Mouse (Mus musculus) C2C12 (cell line): ENCODE results near the gene Atp13a2. TPM values are rescaled to one million over a fixed set of nuclear protein-coding genes. Genes with fewer than 3 reads are reported as not detected.
A peak's percentile ranks its signal among the peaks of the same experiment; 100 is the strongest.

ENCODE experiments used
- H3K27me3 ChIP-seq: one replicate; pipeline ENCODE4 v1.6.1; 2011; ENCODE audit not compliant: control insufficient read depth, insufficient read depth, insufficient read length
- H3K36me3 ChIP-seq: one replicate; pipeline ENCODE4 v1.6.1; 2011; ENCODE audit not compliant: control insufficient read depth, insufficient read depth
- H3K4me3 ChIP-seq: one replicate; pipeline ENCODE4 v1.5.1; 2011; ENCODE audit warnings: mild to moderate bottlenecking, control low read depth; ENCODE audit not compliant: poor library complexity, insufficient read depth, severe bottlenecking
- H3K79me2 ChIP-seq: one replicate; pipeline ENCODE4 v1.6.1; 2011; ENCODE audit not compliant: control insufficient read depth, insufficient read depth
- H3K79me3 ChIP-seq: one replicate; pipeline ENCODE4 v1.6.1; 2011; ENCODE audit warnings: low read depth, control low read depth
- H3ac ChIP-seq: one replicate; pipeline ENCODE3; 2011; ENCODE audit warnings: low read depth; ENCODE audit not compliant: control insufficient read depth, insufficient read length
- CEBPB ChIP-seq: IDR thresholded peaks from one replicate; pipeline ENCODE4 v1.6.1; 2011; ENCODE audit warnings: low read depth, mild to moderate bottlenecking, control low read depth, moderate library complexity
- CTCF ChIP-seq: IDR thresholded peaks from one replicate; pipeline ENCODE4 v1.5.1; 2011; ENCODE audit not compliant: control insufficient read depth, insufficient read depth, insufficient read length
- FOSL1 ChIP-seq: IDR thresholded peaks from one replicate; pipeline ENCODE4 v1.8.0; 2011; ENCODE audit warnings: mild to moderate bottlenecking, low read length; ENCODE audit not compliant: poor library complexity, insufficient read depth, severe bottlenecking
- MAX ChIP-seq: IDR thresholded peaks from one replicate; pipeline ENCODE4 v1.6.1; 2011; ENCODE audit warnings: mild to moderate bottlenecking, control low read depth
- MYOD1 ChIP-seq: IDR thresholded peaks from one replicate; pipeline ENCODE4 v1.6.1; 2011; ENCODE audit warnings: low read depth; ENCODE audit not compliant: control insufficient read depth, insufficient read length
- MYOG ChIP-seq: IDR thresholded peaks from one replicate; pipeline ENCODE4 v1.6.1; 2011; ENCODE audit not compliant: control insufficient read depth, insufficient read length; ENCODE audit errors: extremely low read depth
- USF1 ChIP-seq: IDR thresholded peaks from one replicate; pipeline ENCODE4 v1.6.1; 2011; ENCODE audit warnings: low read depth, mild to moderate bottlenecking, control low read depth, moderate library complexity
- polyA plus RNA-seq: library from polyadenylated mRNA; unstranded; fragments of >200 nt; fragmentation: generic; extraction: Trizol; gene quantifications from one replicate; pipeline ENCODE4 v1.2.1, GENCODE M21; 2012; ENCODE audit warnings: missing spikeins

Gene Atp13a2
- polyA plus RNA-seq, 1 experiment: 17.1 TPM

DNA sequence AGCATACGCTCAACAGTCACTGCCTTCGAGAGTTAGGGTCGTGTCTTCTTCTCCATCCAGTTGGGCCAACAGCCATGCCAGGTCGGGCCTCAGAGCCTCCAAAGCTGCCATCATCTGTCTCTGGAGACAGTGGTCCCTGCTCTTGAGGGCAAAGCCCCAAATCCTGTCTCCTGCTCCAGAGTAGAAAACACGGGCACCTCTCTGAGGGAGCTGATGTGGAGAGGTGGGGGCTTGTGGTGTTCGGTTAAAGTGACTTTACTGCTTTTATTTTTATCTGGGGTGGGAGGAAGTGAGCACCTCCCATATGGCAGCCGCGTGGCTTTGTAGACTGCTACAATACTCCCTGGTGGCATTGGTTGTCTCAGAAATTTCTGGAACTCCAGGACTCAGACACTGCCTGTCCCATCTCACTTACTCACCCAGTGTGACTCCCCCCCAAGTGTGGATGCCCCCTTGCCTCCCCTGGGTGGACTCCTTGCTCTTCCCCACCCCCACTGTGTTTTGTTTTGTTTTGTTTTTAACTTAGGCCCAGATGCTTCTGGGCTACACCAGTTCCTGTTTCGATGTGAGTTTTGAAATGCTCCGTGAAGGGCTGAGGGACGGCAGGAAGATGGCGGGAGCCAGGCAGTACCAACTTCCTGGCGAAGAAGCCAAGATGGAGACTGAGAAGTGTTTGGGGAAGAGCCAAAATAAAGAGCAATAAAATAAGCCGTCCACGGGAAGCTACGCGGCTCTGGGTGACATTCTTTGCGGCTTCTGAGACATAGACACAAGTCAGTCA, 34.6 kb upstream of the Atp13a2 start:
- no peaks in the 10 kb centered on the region for H3K36me3 ChIP-seq
- H3K27me3 ChIP-seq: no peaks in the 10 kb centered on the region
- no peak for TF ChIP-seq CTCF
- no peak for TF ChIP-seq USF1
- no peak for TF ChIP-seq FOSL1
- TF ChIP-seq MYOD1: no peak
- TF ChIP-seq MYOG: no peak
- TF ChIP-seq CEBPB: no peak
- no peak for TF ChIP-seq MAX
- no peak overlapping the region for H3ac ChIP-seq
- no peak overlapping the region for H3K4me3 ChIP-seq
- H3K79me3 ChIP-seq: no peaks in the 10 kb centered on the region
- H3K79me2 ChIP-seq: no peaks in the 10 kb centered on the region

DNA sequence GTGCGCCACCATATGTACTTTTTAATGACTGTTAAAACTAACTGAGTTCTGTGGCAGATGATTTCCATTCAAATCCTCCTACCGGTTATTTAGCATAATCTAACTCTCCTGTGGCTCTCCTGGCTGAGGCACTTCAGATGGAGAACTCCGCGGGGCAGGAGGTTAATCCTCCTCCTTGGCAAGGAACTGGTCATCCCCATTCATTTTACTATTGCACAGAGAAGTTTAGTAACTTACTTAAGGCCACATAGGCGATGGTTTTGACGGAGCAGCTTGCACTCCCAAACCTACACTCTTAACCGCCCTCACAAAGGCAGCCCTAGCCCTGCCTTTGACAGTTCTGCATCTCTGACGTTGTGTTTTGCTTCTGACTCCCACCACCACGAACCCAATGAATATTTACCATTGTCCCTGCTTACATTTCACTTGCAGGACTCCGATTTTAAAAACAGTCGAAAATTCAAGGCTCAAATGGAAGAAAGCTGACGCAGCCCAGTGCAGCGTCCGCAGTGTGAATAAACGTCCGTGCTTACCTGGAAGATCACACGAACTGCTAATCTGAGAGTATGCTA, 29.5 kb upstream of the Atp13a2 start:
- no peaks in the 10 kb centered on the region for H3K27me3 ChIP-seq
- peaks cover 10% of the 10 kb centered on the region for H3K79me2 ChIP-seq
- peak overlapping the region; percentile 16 for H3ac ChIP-seq
- no peaks in the 10 kb centered on the region for H3K36me3 ChIP-seq
- H3K4me3 ChIP-seq: no peak overlapping the region
- TF ChIP-seq FOSL1: no peak
- TF ChIP-seq USF1: no peak
- no peak for TF ChIP-seq MAX
- no peak for TF ChIP-seq MYOG
- no peak for TF ChIP-seq CEBPB
- TF ChIP-seq MYOD1: no peak
- TF ChIP-seq CTCF: no peak
- peaks cover 8% of the 10 kb centered on the region for H3K79me3 ChIP-seq

DNA sequence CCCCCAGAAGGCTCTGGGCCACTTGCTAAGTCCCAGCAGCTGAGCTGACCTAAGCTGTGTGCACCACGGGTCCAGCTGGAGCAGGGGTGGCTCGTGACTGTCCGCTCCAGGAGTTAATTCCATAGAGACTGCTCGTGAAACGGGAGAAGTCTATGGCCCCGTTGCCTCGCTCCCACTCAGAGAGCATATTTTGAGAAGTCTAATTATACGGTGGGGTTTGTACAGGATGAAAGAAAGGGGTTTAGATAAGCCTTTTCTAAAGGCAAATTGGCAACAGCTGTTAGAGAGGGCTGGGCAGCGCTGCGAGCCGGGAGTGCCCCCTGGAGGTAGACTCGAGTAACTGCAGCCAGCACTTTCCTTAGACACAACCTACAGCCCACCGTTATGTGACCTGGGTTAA, 28.9 kb upstream of the Atp13a2 start:
- peaks cover 13% of the 10 kb centered on the region for H3K79me3 ChIP-seq
- peaks cover 15% of the 10 kb centered on the region for H3K79me2 ChIP-seq
- no peak for TF ChIP-seq CEBPB
- TF ChIP-seq MYOG: no peak
- no peak for TF ChIP-seq FOSL1
- peak; percentile 91 for TF ChIP-seq CTCF
- TF ChIP-seq USF1: no peak
- TF ChIP-seq MYOD1: peak; percentile 40
- no peak for TF ChIP-seq MAX
- no peak overlapping the region for H3K4me3 ChIP-seq
- no peaks in the 10 kb centered on the region for H3K27me3 ChIP-seq
- no peaks in the 10 kb centered on the region for H3K36me3 ChIP-seq
- peak overlapping the region; percentile 16 for H3ac ChIP-seq

DNA sequence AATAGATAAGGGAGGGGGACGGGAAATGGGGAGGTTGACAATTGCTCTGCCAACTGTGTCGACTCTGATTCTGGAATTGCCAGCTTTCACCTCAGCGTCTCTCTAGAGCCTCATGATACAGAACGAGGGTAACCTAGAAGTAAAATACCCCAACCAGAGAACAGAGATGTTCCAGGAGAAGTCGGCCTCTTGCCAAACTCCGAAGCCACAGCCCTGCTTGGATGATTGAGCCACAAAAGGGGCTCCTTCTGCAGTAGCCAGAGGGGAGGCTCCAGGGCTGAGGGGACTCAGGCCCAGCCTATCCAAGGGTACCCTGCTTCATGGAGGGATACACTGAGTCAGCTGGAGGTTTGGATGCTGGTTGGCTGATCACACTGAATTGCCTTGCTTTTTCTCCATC, 28.4 kb upstream of the Atp13a2 start:
- TF ChIP-seq CTCF (no peak), MYOG (no peak), CEBPB (no peak)
- no peaks in the 10 kb centered on the region for H3K36me3 ChIP-seq
- H3K4me3 ChIP-seq: no peak overlapping the region
- H3K79me2 ChIP-seq: peaks cover 21% of the 10 kb centered on the region
- no peak overlapping the region for H3ac ChIP-seq
- H3K79me3 ChIP-seq: peaks cover 19% of the 10 kb centered on the region
- no peaks in the 10 kb centered on the region for H3K27me3 ChIP-seq

DNA sequence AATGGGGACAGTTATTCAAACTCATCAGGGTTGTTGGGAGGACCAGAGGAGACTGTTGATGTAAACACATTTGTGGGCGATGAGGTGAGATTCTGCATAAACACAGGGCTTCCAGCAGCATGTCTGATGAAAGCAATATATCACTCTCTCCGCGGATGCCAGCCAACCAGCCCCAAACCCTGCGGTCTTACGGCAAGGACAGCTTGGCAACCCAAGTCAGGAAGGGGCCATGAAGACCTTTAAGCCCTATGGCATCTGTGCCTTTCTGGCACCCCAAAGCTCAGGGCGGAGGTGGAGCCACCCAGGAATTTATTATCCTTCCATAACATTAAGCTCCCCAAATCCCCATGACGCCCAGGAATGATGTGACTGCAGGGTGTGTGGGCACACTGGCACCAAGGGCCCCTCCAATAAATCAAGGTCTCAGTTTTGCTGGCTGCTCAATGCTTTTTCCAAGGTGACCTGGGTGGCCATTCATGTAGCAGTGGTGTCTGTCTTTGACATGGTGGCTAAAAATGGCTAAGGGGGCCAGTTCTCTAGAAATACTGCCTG, 27.5 kb upstream of the Atp13a2 start:
- Histone ChIP-seq H3K36me3 (peaks cover 7% of the 10 kb centered on the region), H3K79me2 (peaks cover 30% of the 10 kb centered on the region), H3ac (no peak overlapping the region), H3K27me3 (no peaks in the 10 kb centered on the region), H3K79me3 (peaks cover 27% of the 10 kb centered on the region), H3K4me3 (no peak overlapping the region)
- TF ChIP-seq USF1 (no peak), MYOG (no peak), CEBPB (no peak), MYOD1 (no peak), FOSL1 (no peak), CTCF (no peak), MAX (no peak)
